In genomic region chr19:33109941-33110371, GRCm38 (mm10) we compare ENCODE assay signal across 9 mouse cellular contexts.
A peak's percentile ranks its signal among the peaks of the same experiment; 100 is the strongest.
DNase-seq lines count a peak whose midpoint lies in the region; ATAC-seq lines count a peak whose summit lies in the region.
"Had no signal": no experiment of that assay in that cellular context is flagged by ENCODE, and none has a peak within 500 bp of the region (broad histone marks: within the 10 kb centered on the region; RNA-seq: fewer than 3 reads in every experiment).

No protein-coding gene starts in this region.

- no peak overlapping the region for H3K27ac ChIP-seq in kidney, embryonic 16.5 days (ENCODE audit: low read length)
- peak overlapping the region; percentile 66 for H3K27ac ChIP-seq in stomach, embryonic 16.5 days (ENCODE audit: low read length)
- H3K27ac ChIP-seq: midbrain, embryonic 12.5 days had no signal

- H3K4me2 ChIP-seq in kidney, embryonic 16.5 days (replicated peaks; ENCODE audit: low read depth, low read length), result no peak overlapping the region
- H3K4me2 ChIP-seq in stomach, embryonic 16.5 days (ENCODE audit: low read depth, low read length), result no peak overlapping the region
- H3K4me2 ChIP-seq: midbrain, embryonic 12.5 days had no signal

- no peaks in the 10 kb centered on the region for H3K36me3 ChIP-seq in kidney, embryonic 16.5 days (ENCODE audit: insufficient read depth, low read length)
- H3K36me3 ChIP-seq in stomach, embryonic 16.5 days (ENCODE audit: control insufficient read depth, insufficient read depth, low read length), result no peaks in the 10 kb centered on the region
- H3K36me3 ChIP-seq: midbrain, embryonic 12.5 days had no signal

- 41% methylated on average over 6 of the region's 6 CpGs for WGBS in kidney, embryonic 16.5 days
- WGBS in stomach, embryonic 16.5 days, result 52% methylated on average over 6 of the region's 6 CpGs

- H3K9ac ChIP-seq in kidney, embryonic 16.5 days (replicated peaks; ENCODE audit: low read length), result no peak overlapping the region
- H3K9ac ChIP-seq in stomach, embryonic 16.5 days (ENCODE audit: low read length), result no peak overlapping the region
- H3K9ac ChIP-seq: midbrain, embryonic 12.5 days had no signal

- no peaks in the 10 kb centered on the region for H3K9me3 ChIP-seq in kidney, embryonic 16.5 days (ENCODE audit: low read length)
- no peaks in the 10 kb centered on the region for H3K9me3 ChIP-seq in stomach, embryonic 16.5 days (replicated peaks; ENCODE audit: control insufficient read depth, low read length)
- H3K9me3 ChIP-seq: midbrain, embryonic 12.5 days had no signal

- no peaks in the 10 kb centered on the region for H3K27me3 ChIP-seq in kidney, embryonic 16.5 days (ENCODE audit: insufficient read depth, low read length)
- no peaks in the 10 kb centered on the region for H3K27me3 ChIP-seq in stomach, embryonic 16.5 days (ENCODE audit: control insufficient read depth, insufficient read depth, low read length)

- peak; percentile 13 for DNase-seq in ovary, adult 18-20 months (ENCODE audit: low spot score)
- no peak for DNase-seq in ovary, postnatal 10 days (ENCODE audit: low spot score)
- peak; percentile 73 for DNase-seq in heart, adult 8-10 months (ENCODE audit: low spot score)
- no peak for DNase-seq in layer of hippocampus, adult 11-12 months (ENCODE audit: low spot score)
- DNase-seq in yolk sac, embryonic 10.5 days (ENCODE audit: low spot score), result no peak
- DNase-seq: thymus, postnatal 25 days had no signal

- peaks cover 11% of the 10 kb centered on the region for H3K4me1 ChIP-seq in kidney, embryonic 16.5 days (ENCODE audit: insufficient read depth, low read length)
- H3K4me1 ChIP-seq in stomach, embryonic 16.5 days (ENCODE audit: control insufficient read depth, insufficient read depth, low read length), result peaks cover 4% of the 10 kb centered on the region
- H3K4me1 ChIP-seq: midbrain, embryonic 12.5 days had no signal

- 0 out of 2 replicates have a peak, but pooled peaks have one; percentile 31 for ATAC-seq in kidney, embryonic 16.5 days (ENCODE audit: low FRiP score, low TSS enrichment)
- ATAC-seq in stomach, embryonic 16.5 days (ENCODE audit: insufficient read depth, low FRiP score), result peak; percentile 47; the same call in 1 of the 2 replicates

- no peak overlapping the region for H3K4me3 ChIP-seq in kidney, embryonic 16.5 days (ENCODE audit: low read length)
- H3K4me3 ChIP-seq in stomach, embryonic 16.5 days (replicated peaks; ENCODE audit: low read length), result no peak overlapping the region
- H3K4me3 ChIP-seq: midbrain, embryonic 12.5 days had no signal

Comparison
In these comparisons a context has a peak if more than half of its experiments do, and no peak if none do; other contexts are left out.
1. DNase-seq: peak in ovary, adult 18-20 months (single experiment) and heart, adult 8-10 months (single experiment); none in ovary, postnatal 10 days (single experiment), layer of hippocampus, adult 11-12 months (single experiment) and yolk sac, embryonic 10.5 days (single experiment).